Mouse (Mus musculus) ES-E14 (cell line): ENCODE measurements around the gene Gm11213. TPM values are rescaled to one million over a fixed set of nuclear protein-coding genes. Genes with fewer than 3 reads are reported as not detected.

Experiments
- DNase-seq: peaks from one replicate; pipeline ENCODE4 v3.0.0-alpha.2; 2013; ENCODE audit warnings: low read depth, low spot score
- H3K27ac ChIP-seq: 2 replicates; pipeline ENCODE4 v1.5.1; 2012; ENCODE audit warnings: low read depth, mild to moderate bottlenecking, low read length, moderate library complexity, mixed read lengths; ENCODE audit not compliant: poor library complexity, insufficient read depth, severe bottlenecking
- H3K36me3 ChIP-seq: 2 replicates; pipeline ENCODE4 v1.6.1; 2012; ENCODE audit warnings: mild to moderate bottlenecking, low read length, moderate library complexity, mixed read lengths; ENCODE audit not compliant: control insufficient read depth, poor library complexity, insufficient read depth, severe bottlenecking
- H3K4me1 ChIP-seq, 2 experiments: fragments of 150-350 bp in 1 of 2; sonication (generic) in 1 of 2; 2 replicates each; pipeline ENCODE4 v1.6.1; 2012; ENCODE audit warnings: low read length in 2 of 2, mild to moderate bottlenecking in 1 of 2, mixed read lengths in 1 of 2; ENCODE audit not compliant: control insufficient read depth in 2 of 2, insufficient read depth in 2 of 2, poor library complexity in 1 of 2
- H3K4me3 ChIP-seq, 2 experiments: fragments of 150-350 bp in 1 of 2; sonication (generic) in 1 of 2; 2 replicates each; pipeline ENCODE4 v1.5.1; 2012; ENCODE audit warnings: low read length in 2 of 2, low read depth in 1 of 2, mild to moderate bottlenecking in 1 of 2, mixed read lengths in 1 of 2; ENCODE audit not compliant: insufficient read depth in 1 of 2, poor library complexity in 1 of 2, severe bottlenecking in 1 of 2
- H3K9ac ChIP-seq: 2 replicates; pipeline ENCODE4 v1.6.1; 2012; ENCODE audit warnings: low read depth, mild to moderate bottlenecking, low read length, mixed read lengths; ENCODE audit not compliant: poor library complexity, insufficient read depth, severe bottlenecking
- H3K9me3 ChIP-seq: fragments of 150-350 bp; sonication (generic); 2 replicates; pipeline ENCODE4 v1.6.1; 2012; ENCODE audit warnings: low read depth, mild to moderate bottlenecking, low read length; ENCODE audit not compliant: control insufficient read depth, insufficient read depth
- CHD2 ChIP-seq: IDR thresholded peaks from 2 replicates; pipeline ENCODE4 v1.6.1; 2014; ENCODE audit warnings: mild to moderate bottlenecking, low read depth, low read length, inconsistent platforms
- HCFC1 ChIP-seq: IDR thresholded peaks from 2 replicates; pipeline ENCODE4 v1.6.1; 2012; ENCODE audit warnings: low read length, inconsistent platforms, borderline replicate concordance; ENCODE audit not compliant: insufficient read depth
- MAFK ChIP-seq: IDR thresholded peaks from 2 replicates; pipeline ENCODE4 v1.6.1; 2014; ENCODE audit warnings: mild to moderate bottlenecking, low read depth, low read length, inconsistent platforms; ENCODE audit not compliant: insufficient read depth
- ZC3H11A ChIP-seq: IDR thresholded peaks from 2 replicates; pipeline ENCODE4 v1.6.1; 2012; ENCODE audit warnings: low read depth, mild to moderate bottlenecking, inconsistent platforms, low read length, borderline replicate concordance
- ZNF384 ChIP-seq: IDR thresholded peaks from 2 replicates; pipeline ENCODE4 v1.6.1; 2012; ENCODE audit warnings: low read depth, low read length, inconsistent platforms
- in situ Hi-C, 2 experiments: fragments of 600-800 bp; cut with MboI; formaldehyde crosslinking; loops; one replicate each; pipeline ENCODE4 v1.15.1; 2025; ENCODE audit warnings: low sequenced_read_pairs in 2 of 2, inconsistent platforms in 1 of 2; ENCODE audit not compliant: unreplicated experiment in 2 of 2
- total RNA-seq: library from RNA; depleted of rRNA; stranded (reverse); fragments of 300-350 nt; gene quantifications from 2 replicates; pipeline ENCODE4 v1.2.3, GENCODE M21; 2012

Gene Gm11213
- total RNA-seq, 1 experiment = not detected

- in situ Hi-C loops = no loop called here
- Histone ChIP-seq H3K27ac (no peak overlapping the region), H3K36me3 (peaks cover 12% of the 10 kb centered on the region), H3K4me3 (no peak overlapping the region), H3K4me1 (peaks cover 2 to 13% of the 10 kb centered on the region in 2 experiments; a peak in 3 of 4 replicates), H3K9me3 (no peaks in the 10 kb centered on the region), H3K9ac (no peak overlapping the region)
- DNase-seq = no peak
- no peak for TF ChIP-seq HCFC1
- TF ChIP-seq ZNF384 = no peak
- no peak for TF ChIP-seq CHD2
- TF ChIP-seq MAFK = no peak
- TF ChIP-seq ZC3H11A = no peak
Measured at GRCm38 (mm10) chr4:63554616-63555015, 50.4 kb downstream of the Gm11213 start.

DNA sequence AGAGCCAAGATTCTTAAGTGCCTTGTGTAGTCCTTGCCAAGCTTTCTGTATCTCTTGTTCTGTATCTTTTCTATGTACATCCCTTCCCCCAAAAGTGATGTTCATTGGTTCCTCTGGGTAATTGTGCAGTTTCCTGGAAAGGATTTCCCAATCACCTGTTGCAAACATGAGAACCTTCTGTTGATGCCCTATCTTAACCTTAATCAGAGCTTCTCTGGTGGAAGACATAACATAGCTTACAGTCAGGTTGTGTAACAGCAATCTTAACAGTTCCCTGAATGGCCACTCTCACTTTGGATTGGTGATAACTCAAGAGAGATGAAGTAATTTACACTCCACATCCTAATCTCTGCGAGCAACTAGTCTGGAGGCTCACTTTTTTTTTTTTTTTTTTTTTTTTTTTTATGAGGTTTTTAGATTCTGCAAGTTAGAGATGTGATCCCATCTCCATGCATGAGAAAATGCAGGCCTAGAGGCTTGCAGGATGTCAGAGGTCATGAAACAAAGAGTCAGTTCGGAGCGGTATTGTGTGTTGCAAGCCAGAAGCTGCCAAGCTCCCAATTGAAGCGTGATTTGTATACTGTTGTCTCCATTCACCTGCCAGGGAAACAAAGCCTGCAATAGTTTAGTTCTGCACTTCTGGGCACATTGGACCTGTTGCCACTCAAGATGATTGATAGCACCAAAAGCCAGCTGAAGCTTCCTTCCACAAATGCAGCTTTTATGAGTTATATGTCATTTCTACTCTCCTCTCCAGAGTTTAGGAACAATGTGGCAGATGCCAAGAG is 51.1 kb downstream of the Gm11213 start:
- no peak for TF ChIP-seq HCFC1
- Histone ChIP-seq H3K9me3 (no peaks in the 10 kb centered on the region), H3K36me3 (peaks cover 16% of the 10 kb centered on the region), H3K4me3 (no peak overlapping the region), H3K4me1 (peaks cover 2 to 11% of the 10 kb centered on the region in 2 experiments; a peak in 3 of 4 replicates), H3K27ac (no peak overlapping the region), H3K9ac (no peak overlapping the region)
- no peak for DNase-seq
- in situ Hi-C loops = no loop called here

DNA sequence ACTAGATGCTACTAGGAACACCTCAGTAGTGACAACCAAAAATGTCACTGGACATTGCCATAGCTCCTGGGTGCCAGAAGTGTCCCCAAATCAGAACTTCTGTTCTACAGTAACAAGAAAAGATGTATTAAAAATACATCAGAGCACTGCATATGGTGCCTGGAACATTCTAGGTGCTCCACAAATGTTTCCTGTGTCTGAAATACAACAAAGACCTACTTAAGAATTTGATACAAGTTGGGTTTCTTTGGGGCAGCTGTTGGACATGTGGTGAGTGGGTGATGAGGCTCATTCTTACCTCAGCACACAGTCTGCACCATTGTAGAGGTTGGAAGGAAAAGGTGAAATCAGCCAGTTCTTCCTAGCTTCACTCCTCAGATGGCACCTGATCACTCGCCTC is 52.2 kb downstream of the Gm11213 start:
- no peak for TF ChIP-seq ZC3H11A
- peaks cover 17% of the 10 kb centered on the region for H3K36me3 ChIP-seq
- H3K9ac ChIP-seq = no peak overlapping the region
- no peak overlapping the region for H3K4me3 ChIP-seq
- in situ Hi-C loops = no loop called here
- no peak overlapping the region for H3K27ac ChIP-seq
- DNase-seq = no peak
- no peaks in the 10 kb centered on the region for H3K9me3 ChIP-seq
- peaks cover 0 to 11% of the 10 kb centered on the region in 2 experiments; a peak in 2 of 4 replicates for H3K4me1 ChIP-seq

DNA sequence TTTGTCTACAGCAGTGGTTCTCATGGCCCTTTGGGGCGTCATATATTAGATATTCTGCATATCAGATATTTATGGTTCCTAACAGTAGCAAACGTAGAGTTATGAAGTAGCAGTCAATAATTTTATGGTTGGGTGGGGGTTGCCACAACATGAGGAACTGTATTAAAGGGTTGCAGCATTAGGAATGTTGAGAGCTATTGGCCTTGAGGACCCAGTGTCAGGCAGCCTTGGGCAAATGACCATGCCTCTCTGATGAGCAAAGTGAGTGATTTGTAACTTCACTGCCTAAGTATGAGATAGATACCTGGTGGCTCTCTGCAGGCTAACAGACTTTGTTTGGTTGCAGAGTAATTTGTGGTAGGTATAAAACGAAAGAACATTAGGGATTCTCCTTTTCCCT is 54.2 kb downstream of the Gm11213 start:
- in situ Hi-C loops = no loop called here
- Histone ChIP-seq H3K4me1 (no peaks in the 10 kb centered on the region; a peak in 1 of 4 replicates), H3K9ac (no peak overlapping the region), H3K27ac (no peak overlapping the region), H3K36me3 (peaks cover 18% of the 10 kb centered on the region), H3K4me3 (no peak overlapping the region), H3K9me3 (no peaks in the 10 kb centered on the region)
- TF ChIP-seq HCFC1 (no peak), ZC3H11A (no peak), ZNF384 (no peak), MAFK (no peak), CHD2 (no peak)
- no peak for DNase-seq

DNA sequence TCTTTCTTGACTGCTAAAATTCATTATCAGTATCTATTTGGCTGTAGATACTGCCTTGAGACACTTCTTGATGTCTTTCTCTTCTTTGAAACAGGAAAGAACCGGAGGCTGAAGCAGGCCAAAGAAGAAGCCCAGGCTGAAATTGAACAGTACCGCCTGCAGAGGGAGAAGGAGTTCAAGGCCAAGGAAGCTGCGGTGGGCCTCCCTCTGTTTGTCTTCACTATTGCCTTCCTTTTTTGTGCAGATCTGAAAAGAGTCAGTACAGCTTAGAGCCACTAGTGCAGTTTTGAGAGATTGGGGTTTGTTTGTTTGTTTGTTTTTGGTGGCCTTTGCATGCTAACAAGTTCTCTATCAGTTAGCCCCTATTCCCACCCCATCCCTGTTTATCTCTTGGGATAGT is 56.6 kb downstream of the Gm11213 start:
- peaks cover 18% of the 10 kb centered on the region for H3K36me3 ChIP-seq
- TF ChIP-seq MAFK (no peak), ZNF384 (no peak), CHD2 (no peak), ZC3H11A (no peak), HCFC1 (no peak)
- H3K27ac ChIP-seq = no peak overlapping the region
- no peak overlapping the region for H3K9ac ChIP-seq
- in situ Hi-C loops = no loop called here
- DNase-seq = no peak
- H3K4me1 ChIP-seq = peaks cover 0 to 8% of the 10 kb centered on the region in 2 experiments; a peak in 3 of 4 replicates
- H3K9me3 ChIP-seq = no peaks in the 10 kb centered on the region
- H3K4me3 ChIP-seq = no peak overlapping the region
